Mouse (Mus musculus) cortical plate, adult 2 months (tissue): ENCODE data around the gene Map4k5.

Experiments used
- CTCF ChIP-seq: fragments of 200-500 bp; IDR thresholded peaks from 2 replicates; pipeline ENCODE4 v1.5.1; 2011; ENCODE audit warnings: mild to moderate bottlenecking, control low read depth, low read length; ENCODE audit not compliant: insufficient read depth; ENCODE audit errors: extremely low read depth
- POLR2A ChIP-seq: fragments of 200-500 bp; IDR thresholded peaks from 2 replicates; pipeline ENCODE4 v1.6.1; 2011; ENCODE audit warnings: mild to moderate bottlenecking, low read length, control low read depth; ENCODE audit not compliant: insufficient read depth; ENCODE audit errors: extremely low read depth

DNA sequence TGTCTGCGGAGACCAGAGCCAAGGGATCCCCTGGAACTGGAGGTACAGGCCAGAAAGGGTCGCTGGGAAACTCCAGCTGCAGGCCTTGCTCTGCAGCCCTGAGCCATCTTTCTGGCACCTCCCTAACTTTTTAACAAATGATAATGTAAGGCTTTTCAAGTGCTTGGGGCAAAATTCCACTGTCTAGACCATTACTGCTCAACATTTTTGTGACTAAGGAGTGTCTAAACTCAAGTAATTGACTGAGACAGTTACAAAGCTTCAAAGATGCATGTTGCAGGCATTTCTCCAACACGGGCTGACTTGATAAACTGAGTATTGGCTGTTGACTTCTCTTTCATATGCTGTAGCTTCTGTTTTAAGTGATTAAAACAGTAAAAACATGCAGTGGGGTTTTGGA, 83.6 kb downstream of the Map4k5 start:
- TF ChIP-seq POLR2A (no peak), CTCF (no peak)
